Mouse (Mus musculus) spleen, adult 18-20 months (tissue): ENCODE results near the gene Polh.

Source experiments
- DNase-seq, 2 experiments: peaks; one replicate each; pipeline ENCODE4 v3.0.0; 2022; ENCODE audit warnings: mixed read lengths in 2 of 2

The Polh gene

DNA sequence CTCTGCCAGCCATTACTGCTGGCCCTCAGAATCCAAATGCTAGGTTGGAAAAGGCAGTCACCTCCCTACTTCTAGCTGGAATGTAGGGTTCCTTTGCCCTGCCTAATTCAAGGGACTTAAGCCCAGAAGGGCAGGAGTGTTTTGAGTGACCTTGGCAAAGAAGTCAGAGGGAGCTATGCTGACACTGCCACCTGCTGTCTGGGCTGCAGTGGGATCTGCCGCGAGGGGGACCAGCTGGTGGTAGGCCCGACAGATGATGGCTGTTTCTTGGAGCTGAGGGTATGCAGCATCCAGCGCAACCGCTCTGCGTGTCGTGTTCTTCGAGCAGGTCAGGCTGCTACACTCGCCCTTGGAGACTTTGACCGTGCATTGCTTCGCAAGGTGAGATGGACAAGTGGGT is 35.4 kb downstream of the Polh start:
- no peak for DNase-seq

DNA sequence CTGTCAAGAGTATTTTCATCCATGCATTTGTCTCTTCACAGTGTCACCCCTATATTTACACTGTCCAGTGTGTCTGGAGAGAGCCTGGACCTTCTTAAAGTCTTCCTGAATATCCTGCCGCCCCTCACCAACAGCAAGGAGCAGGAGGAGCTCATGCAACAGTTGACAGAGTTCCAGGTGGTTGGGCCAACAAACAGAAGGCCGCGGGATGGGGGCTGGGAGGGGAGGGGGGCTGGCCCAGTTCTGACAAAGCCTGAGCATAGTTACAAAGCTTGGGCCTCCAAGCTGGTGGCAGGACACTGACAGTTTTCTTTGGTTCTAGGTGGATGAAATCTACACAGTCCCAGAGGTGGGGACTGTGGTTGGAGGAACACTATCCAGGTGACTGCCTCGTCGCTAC is 36.2 kb downstream of the Polh start:
- DNase-seq, result no peak

DNA sequence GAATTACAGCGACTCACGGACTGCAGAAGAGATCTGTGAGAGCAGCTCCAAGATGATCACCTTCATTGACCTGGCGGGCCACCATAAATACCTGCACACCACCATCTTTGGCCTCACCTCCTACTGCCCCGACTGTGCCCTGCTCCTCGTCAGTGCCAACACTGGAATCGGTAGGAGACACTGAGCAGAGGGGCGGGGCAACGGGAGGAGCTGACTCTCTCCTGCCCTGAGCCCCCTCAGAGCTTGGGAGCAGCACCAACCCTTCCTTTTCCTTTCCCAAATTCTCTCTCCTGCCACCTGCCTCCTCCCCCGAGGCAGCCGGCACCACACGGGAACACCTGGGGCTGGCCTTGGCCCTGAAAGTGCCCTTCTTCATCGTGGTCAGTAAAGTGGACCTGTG is 37.0 kb downstream of the Polh start:
- no peak for DNase-seq

DNA sequence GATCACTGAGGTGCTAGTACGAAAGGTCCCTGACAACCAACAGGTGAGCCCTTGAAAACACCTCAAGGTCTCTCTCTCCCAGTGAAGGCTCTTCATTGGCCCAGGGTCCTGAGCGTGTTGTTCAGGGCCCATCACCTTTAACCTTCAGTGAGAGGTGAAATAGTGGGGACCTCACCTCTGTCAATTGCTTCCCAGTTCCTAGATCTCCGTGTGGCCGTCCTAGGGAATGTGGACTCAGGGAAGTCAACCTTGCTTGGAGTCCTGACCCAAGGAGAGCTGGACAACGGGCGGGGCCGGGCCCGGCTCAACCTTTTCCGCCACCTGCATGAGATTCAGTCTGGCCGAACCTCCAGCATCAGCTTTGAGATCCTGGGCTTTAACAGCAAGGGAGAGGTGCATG is 37.7 kb downstream of the Polh start:
- DNase-seq, result no peak

DNA sequence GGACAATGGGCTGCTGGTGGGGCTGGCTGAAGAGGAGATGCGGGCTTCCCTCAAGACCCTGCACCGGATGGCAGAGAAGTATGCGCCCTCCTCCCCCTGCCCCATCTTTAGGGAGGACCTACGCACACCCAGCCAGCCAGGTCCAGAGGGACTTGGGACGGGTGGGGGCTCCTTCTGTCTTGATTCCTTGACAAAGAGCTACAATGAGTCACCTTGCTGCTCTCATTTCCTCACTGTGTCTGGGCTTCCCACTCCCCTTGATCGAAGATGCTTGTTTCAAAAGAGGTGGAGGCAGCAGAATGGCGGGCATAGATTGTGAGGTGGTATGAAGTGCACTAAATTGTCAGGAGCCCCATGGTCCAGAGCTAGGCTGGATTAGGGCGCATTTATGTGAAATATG is 38.1 kb downstream of the Polh start:
- DNase-seq, result no peak

DNA sequence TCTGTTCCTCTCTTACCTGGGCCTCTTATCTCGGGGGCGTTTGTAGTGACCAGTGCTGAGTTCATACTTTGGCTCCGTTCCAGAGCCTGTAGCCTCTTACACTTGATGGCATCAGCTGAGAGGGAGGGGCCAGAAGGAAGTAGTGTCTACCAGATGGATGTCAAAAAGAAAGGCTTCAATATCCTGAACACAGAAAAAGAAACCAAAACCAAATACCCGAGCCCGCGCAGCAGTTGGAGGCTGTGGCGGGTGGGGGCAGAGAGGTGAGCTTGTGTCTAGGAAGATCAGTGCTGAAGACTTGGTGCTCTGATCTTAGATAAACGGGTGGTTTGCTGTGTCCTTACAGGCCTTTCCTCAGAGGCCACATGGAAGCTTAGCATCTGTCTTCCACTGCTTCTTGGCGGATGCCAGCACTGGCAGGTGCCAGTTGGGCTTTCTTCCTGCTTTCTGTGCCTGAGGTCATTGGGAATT is 39.5 kb downstream of the Polh start:
- DNase-seq, result peak; percentile 32 to 46

DNA sequence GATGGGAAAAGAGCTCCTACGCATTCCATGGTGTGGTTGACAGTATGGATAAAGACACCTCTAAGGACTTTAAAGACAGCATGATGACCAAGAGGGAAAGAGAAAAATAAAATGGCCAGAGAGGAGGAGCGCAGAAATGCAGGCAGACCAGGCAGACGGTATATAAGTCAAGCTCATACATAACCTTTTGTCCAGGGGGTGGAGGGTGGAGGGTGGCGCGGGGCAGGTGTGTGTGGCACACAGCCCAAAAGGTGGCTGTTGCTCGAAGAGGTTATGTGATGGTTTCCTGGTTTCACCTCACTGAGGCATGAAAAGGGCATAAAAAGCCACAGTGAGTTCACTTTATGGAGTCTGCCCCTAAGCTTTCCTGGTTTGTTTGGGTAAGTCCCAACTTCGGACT is 39.9 kb downstream of the Polh start:
- no peak for DNase-seq

DNA sequence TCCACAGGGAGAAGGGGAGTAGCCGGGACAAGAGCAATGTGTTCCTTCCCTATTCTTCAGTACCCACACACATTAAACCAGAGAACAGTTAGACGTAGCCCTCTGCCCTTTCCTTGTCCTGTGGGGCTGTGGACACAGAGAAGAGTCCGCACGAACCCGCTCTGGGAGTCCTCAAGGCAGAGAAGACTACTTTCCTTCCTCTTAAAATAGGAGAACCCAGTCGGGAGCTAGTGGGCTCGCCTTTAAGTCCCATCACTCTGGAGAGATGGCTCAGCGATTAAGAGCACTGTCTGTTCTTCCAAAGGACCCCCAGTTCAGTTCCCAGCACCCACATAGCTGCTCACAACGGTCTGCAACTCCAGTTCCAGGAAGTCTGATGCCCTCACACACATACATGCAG is 40.7 kb downstream of the Polh start:
- DNase-seq, result no peak

DNA sequence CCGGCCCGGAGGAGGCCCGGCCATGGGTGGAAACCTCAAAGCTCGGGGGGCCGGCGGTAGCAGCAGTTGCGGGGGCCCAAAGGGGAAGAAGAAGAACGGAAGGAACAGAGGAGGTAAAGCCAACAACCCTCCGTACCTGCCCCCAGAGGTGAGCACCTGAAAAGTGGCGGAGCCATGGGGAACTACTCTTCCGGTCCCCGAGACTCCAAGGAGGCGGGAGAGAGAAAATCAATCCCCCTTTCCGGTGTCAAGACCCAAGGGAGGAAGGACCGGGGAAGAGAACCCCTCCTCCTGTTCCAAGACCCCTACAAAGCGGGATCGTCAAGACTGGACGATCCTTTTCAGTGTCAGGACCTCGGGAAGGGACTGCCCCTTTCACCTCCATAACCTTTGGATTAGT is 41.3 kb downstream of the Polh start:
- DNase-seq, result no peak

DNA sequence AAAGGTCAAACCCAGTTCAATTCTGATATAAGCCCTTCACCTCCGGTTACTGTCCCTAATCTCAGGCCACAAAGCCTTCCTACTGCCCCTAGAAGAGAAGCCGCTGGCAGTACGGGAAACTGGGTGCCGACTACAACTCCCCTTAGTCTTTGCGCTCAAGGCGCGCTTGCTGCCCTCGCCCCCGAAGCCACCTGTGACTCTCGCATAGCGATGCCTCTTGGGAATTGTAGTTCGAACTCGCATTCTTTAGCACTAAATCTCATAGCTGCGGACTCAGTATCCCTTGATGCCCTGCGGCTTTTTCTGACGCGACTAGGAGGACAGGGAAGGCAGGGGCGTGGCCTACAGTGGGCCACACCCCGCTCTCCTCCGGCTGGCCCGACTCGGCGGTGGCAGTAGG is 41.8 kb downstream of the Polh start, which contains the start of gene Gtpbp2:
Gtpbp2 (plus strand) TSS at position 347 of the 400 bp plus-strand sequence.
- DNase-seq, result peak; percentile 93 to 94

DNA sequence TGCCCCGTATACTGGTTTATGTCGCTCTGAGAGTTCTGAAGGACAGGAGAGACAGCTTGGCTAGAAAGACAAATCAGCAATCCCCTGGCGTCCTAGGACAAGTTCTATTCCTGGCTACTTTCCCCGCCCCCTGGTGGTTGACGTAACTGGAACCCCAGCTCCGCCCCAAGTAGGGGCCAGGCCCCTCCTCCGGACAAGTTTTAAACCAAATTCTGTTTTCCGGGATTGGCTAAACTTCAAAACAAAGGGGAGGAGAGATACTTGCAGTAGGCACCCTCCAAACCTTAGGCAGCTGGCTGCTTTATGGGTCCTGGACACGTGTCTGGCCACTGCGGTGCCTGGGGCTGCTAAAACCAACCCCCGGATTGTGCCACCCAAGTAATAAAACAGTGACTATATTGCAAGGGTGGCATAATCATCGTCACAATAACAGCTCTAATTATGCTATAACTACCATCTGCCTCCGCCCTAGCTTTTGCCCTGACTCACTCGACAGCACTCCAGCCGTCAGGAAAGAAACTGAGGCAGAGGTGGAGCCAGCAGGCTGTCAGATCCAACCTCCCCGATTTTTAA is 42.3 kb downstream of the Polh start:
- peak; percentile 85 to 92 for DNase-seq

DNA sequence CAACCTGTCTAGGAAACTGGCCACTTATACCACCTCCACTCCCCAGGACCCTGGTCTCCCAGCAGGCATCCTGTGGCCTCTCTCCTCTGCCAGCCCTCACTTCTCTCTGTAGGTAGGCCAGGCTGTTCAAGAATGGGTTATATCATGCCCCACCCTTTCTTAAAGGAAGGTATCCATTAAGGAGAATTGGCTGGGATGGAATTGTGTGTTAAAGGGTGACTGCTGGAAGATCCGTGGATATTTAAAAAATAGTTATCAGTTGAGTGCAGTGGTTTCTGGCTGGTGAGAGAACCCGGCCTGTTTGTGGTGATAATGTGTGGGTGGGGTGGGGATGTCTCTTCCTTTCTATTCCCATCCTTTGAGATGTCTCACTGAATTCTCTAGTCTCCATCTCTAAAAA is 43.2 kb downstream of the Polh start:
- no peak for DNase-seq

DNA sequence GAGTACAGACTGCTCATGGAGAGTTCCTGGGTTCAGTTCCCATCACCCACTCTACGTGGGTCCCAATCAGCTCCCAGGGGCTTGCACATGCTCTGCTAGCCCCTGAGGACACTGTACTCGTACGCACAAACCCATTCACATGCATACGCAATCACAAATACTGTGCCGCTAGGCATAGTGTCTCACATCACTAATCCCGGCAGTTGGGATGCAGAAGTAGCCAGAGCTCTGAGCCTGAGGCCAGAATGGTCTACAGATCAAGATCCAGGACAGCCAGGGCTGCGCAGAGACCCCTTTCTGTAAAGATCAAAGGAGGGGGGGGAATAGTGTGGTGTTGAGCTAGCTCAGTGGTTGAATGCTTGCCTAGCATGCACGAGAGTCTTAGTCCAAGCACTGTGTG is 45.3 kb downstream of the Polh start:
- DNase-seq, result no peak

DNA sequence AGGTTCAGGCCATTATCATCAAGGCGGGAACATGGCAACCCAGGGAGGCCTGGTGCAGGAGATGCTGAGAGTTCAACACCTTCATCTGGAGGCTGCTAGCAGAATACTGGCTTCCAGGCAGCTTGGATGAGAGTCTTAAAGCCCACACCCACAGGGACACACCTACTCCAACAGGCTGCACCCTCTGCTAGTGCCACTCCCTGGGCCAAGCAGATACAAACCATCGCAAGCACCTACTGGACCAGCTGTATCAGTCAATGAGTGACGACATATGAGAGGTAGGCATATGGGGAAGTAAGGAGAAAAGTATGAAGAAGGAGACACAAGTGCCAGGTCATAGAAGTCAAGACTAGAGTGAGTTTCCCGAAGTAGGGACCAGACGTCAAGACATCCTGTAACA is 45.8 kb downstream of the Polh start:
- no peak for DNase-seq

DNA sequence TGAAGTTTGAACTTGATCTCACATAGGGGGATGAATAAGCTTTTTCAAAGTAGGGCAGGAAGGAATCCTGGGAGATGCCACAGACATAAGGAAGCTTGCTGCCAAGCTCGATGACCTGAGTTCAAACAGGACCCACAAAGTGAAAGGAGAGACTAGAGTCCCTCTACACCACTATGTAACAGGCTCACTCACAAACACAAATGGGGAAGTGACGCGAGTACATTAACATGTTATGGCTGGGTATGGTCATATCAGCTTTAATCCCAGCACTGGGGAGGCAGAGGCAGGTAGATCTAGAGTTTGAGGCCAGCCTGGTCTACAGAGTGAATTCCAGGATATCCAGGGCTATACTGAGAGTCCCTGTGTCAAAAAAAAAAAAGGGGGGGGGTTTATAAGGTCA is 48.1 kb downstream of the Polh start:
- DNase-seq, result no peak

DNA sequence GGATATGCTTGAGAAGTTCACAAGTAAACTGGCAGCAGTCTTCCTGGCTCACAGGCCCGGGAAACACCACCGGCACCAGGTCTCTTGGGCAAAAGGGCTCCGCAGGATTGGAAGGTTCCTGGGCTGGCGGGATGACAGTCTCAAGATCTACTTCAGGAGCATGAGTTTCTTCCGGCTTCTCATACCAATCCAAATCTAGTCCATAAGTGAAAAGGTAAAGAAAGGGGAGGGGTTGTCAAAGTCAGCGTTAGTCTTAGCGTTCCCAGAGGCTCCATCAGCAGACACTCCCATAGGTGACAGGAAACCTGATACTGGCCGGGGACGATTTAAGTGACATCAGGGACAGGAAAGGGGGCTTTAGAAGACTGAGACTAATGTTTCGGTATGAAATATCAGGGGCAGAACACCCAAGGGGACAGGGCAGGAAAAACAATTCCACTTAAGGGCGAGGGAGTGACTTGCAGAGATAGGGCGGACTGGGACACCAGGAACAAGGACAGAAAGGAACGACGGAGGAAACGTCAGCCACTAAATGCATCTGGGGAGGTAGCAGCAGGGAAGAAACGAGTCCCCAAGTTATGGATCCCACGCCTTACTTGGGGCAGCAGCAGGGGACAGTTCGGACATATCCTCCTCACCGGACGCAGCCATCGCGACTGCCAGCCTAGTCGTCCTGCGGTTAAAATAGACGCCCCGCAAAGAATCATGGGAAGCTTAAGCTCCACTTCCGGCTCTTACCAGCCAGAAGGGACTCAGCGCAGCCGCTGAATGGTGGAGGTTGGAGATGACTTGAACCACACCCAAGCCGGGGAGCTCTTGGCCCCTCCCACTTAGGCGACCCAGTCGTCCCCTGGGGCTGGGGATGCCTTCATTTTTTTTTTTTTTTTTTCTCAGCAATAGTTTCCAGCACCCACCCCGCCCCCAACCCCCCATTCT is 49.3 kb downstream of the Polh start, which contains the start of gene Mad2l1bp:
Mad2l1bp (minus strand) TSS at position 707 of the 936 bp plus-strand sequence.
- DNase-seq, result peak; percentile 80 to 81

DNA sequence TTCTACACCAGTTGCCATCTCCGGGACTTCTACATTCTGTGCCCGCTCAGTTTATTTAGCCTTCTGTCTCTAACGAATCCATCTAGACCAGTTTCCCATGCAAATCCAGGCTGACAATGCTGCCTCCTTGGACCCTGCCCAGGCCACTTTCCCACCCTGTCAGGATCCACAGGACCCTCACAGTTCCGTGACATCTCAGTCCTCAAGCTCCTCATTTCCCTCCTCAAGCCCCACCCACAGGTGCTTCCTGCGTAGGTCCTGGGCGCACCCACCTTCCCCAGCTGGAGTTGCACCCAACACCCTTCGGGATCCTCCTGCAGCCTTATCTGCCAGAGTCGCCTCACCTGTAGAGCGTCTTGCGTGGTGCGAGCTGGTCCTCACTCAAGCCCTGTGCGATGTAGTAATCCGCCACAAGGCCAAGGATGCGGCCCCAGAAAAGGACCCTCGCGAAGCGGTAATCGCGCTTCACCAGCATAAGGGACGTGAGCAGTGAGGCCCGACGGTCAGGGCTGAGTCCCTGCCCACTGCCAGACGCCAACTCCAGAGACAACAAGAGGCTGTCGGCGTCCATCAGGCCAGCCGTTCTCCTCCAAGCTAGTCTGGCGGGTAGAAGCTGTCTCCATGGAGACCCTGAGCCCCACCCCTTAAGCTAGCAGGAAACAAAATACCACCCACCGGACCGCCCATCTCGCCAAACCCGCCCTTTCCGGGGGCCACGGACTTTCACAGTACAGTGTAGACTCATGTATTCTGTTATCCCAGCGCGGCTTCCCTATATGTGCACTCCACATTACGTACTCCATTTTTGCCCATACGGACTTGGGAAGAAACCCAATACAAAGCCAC is 58.6 kb downstream of the Polh start, which contains the start of gene Rsph9:
Rsph9 (minus strand) TSS at position 639 of the 846 bp plus-strand sequence.
- DNase-seq, result peak; percentile 66 to 75

DNA sequence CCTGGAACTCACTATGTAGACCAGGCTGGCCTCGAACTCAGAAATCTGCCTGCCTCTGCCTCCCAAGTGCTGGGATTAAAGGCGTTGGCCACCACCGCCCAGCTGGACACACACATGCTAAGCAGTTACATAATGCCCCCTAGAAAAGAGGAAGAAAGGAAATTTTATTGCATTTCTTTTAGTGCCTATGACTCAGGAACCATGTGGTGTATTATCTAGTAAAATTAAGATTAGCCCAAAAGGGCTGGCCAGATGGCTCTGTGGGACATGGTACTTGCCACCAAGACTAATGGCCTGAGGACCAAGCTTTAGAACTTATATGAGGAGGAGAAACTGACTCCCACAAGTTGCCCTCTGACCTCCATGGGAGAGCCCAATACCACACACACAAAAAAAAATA is 62.6 kb downstream of the Polh start:
- DNase-seq, result no peak

DNA sequence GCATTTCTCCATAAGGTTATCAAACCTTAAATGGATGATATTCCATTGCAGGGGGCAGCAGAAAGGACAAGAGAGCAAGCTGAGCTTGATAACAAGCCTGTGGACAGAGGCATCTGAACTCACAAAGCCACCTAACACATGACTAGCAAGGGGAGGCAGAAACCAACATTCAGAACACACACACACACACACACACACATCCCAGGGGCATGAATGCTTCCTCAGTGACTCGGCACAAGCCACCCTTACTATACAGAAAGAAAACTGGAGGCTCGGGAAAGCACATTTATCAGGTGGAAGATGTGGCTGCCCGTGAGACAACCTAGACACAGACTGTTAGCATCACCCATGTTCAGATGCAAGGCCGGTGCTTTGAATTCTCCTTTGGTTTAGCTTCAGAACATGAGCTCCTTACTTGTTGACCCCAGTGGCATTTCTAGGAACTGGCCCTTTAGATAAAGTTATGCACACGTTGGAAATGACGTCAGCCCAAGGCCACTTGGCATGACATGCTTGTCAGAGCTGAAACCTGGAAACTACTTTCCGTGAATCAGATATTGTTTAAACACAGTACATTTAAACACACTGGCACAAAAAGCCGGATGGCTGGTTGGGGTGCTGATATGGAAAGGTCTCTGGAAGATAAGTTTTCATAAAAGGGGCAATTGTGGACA is 63.7 kb downstream of the Polh start:
- DNase-seq, result no peak

DNA sequence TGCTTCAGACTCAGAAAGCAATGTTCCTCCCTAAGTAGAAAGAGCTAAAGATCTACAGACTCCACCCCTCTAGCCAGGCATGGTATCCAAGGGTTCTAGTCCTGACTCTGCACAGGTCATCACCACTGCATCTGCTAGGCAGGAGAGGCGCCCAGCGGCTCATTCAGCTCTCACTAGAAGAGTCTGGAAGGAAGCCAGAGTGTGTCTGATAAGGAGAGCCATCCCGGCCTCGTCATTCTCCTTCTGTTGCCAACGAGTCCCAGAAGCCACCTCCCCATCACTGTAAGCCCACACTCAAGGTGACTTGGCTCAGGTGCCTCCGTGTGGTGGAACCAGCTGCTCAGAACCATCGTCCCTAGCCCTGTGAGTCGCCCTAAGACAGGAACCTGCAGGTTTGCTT is 69.6 kb downstream of the Polh start:
- DNase-seq, result no peak

DNA sequence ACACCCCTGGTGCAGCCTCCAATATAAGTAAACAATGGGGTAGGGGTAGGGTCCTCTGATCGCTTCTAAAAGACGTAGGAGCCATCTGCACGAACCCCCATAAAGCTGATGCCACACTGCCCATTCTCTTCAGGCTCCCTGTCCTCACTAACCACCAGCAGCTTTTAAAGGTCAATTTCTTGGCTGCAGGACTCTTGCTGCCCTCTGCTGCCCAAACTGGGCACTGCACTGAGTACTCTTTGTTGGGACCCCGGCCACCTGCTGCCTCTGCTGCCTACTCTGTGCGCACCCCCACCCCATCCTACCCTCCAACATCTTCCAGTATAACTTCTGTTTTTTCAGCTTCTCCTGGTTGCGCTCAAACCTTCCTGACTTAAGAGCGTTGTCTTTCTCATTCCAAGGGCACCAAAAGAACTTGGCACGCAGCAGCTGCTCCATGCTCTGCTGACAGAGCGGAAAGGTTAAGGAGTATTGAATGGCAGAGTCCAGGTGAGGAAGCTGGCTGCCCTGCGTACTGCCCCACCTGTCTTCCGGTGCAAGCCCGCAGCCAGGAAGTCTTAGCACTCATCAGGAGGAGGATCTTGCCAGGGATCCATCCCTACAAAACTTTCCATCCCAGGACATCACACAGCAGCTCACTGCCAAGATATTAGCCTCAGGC is 70.3 kb downstream of the Polh start:
- peak; percentile 37 to 72 for DNase-seq
